Mouse (Mus musculus) hindbrain, embryonic 11.5 days (tissue): ENCODE results near the gene Krit1. TPM values are rescaled to one million over a fixed set of nuclear protein-coding genes. Genes with fewer than 3 reads are reported as not detected.
"Not testable (repeated sequence)": the region's sequence is repeated elsewhere in the genome, so short reads cannot be mapped to it uniquely, and the experiment has no call there.

ENCODE experiments used
- ATAC-seq: fragments of 200-750 bp; cut with Nextera tagmentation; 2 replicates; pipeline ENCODE4 v1.8.0; 2017; ENCODE audit warnings: mild to moderate bottlenecking, moderate TSS enrichment, moderate library complexity; ENCODE audit not compliant: low FRiP score
- DNase-seq: peaks from one replicate; pipeline ENCODE4 v3.0.0-alpha.2; 2015; ENCODE audit warnings: low spot score
- H3K27ac ChIP-seq: fragments of 300-500 bp; sonication (generic); 2 replicates; pipeline ENCODE4 v1.5.1; 2014; ENCODE audit warnings: mild to moderate bottlenecking, low read depth, low read length
- H3K27me3 ChIP-seq: fragments of 300-500 bp; sonication (generic); 2 replicates; pipeline ENCODE4 v1.6.1; 2014; ENCODE audit warnings: mild to moderate bottlenecking, low read length, moderate library complexity, mixed read lengths; ENCODE audit not compliant: control insufficient read depth, insufficient read depth
- H3K36me3 ChIP-seq: fragments of 300-500 bp; sonication (generic); 2 replicates; pipeline ENCODE4 v1.6.1; 2014; ENCODE audit warnings: mild to moderate bottlenecking, low read length, moderate library complexity, mixed read lengths; ENCODE audit not compliant: control insufficient read depth, insufficient read depth
- H3K4me1 ChIP-seq: fragments of 300-500 bp; sonication (generic); replicated peaks from 2 replicates; pipeline ENCODE4 v1.6.1; 2014; ENCODE audit warnings: low read length, mixed read lengths; ENCODE audit not compliant: control insufficient read depth, insufficient read depth
- H3K4me2 ChIP-seq: fragments of 300-500 bp; sonication (generic); replicated peaks from 2 replicates; pipeline ENCODE4 v1.6.1; 2014; ENCODE audit warnings: mild to moderate bottlenecking, low read depth, low read length
- H3K4me3 ChIP-seq: fragments of 300-500 bp; sonication (generic); 2 replicates; pipeline ENCODE4 v1.5.1; 2014; ENCODE audit warnings: low read depth, low read length
- H3K9ac ChIP-seq: fragments of 300-500 bp; sonication (generic); 2 replicates; pipeline ENCODE4 v1.6.1; 2014; ENCODE audit warnings: low read depth, low read length
- H3K9me3 ChIP-seq: fragments of 300-500 bp; sonication (generic); 2 replicates; pipeline ENCODE4 v1.6.1; 2016; ENCODE audit warnings: low read length; ENCODE audit not compliant: control insufficient read depth
- WGBS: fragments of 180-500 bp; shearing (Covaris S2); extraction: QIAGEN DNeasy Blood & Tissue Kit; methylation state at CpG from one replicate; pipeline ENCODE4 v1.1.7; 2014; 5-methylcytosine and 5-hydroxymethylcytosine counted together
- polyA plus RNA-seq: library from polyadenylated mRNA; unstranded; fragments of >200 nt; fragmentation: Nextera tagmentation; extraction: Ambion mirVana; gene quantifications from 2 replicates; pipeline ENCODE4 v1.2.1, GENCODE M21; 2014

Krit1 gene
- polyA plus RNA-seq, 1 experiment from 2014 or later = 71.5 TPM

- not testable (repeated sequence) for H3K4me1 ChIP-seq, ATAC-seq, H3K4me2 ChIP-seq, H3K36me3 ChIP-seq, H3K4me3 ChIP-seq, H3K9me3 ChIP-seq, H3K27me3 ChIP-seq, H3K27ac ChIP-seq, H3K9ac ChIP-seq, DNase-seq
- 98% methylated on average over 2 of the region's 2 CpGs for WGBS
Measured at GRCm38 (mm10) chr5:3797101-3797500, 5.9 kb upstream of the Krit1 start.

- not testable (repeated sequence) for ATAC-seq
Measured at GRCm38 (mm10) chr5:3798656-3799055, 4.3 kb upstream of the Krit1 start.

DNA sequence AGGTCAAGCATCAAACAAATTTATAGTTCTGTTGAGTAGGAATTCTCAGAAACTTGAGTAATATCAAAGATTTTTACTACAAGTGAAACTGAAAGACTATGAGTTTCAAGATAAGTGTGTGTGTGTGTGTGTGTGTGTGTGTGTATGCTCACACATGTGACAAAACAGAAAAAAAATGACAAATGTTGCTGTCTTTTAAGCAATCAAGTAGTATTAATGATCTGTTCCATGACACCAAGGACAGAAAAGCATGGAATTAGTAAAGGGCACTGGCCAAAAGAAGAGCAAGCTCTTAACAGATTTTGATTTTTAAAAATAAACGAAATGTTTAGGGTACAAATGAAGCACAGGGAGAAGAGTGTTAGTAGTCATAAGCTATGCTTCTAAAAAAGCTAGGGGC is 2.9 kb upstream of the Krit1 start:
- no peak overlapping the region for H3K27ac ChIP-seq
- H3K9me3 ChIP-seq = no peaks in the 10 kb centered on the region
- ATAC-seq (no peak), DNase-seq (no peak)
- WGBS = 91% methylated on average over 1 of the region's 1 CpGs
- H3K4me2 ChIP-seq = no peak overlapping the region
- H3K27me3 ChIP-seq = no peaks in the 10 kb centered on the region
- no peak overlapping the region for H3K9ac ChIP-seq
- no peak overlapping the region for H3K4me3 ChIP-seq
- H3K4me1 ChIP-seq = no peaks in the 10 kb centered on the region; the same call in 1 of the 2 replicates
- H3K36me3 ChIP-seq = no peaks in the 10 kb centered on the region

More at GRCm38 (mm10) chr5:3798656-3799055, 4.3 kb upstream of the Krit1 start:
- not testable (repeated sequence) for H3K4me1 ChIP-seq, H3K4me2 ChIP-seq, DNase-seq, H3K36me3 ChIP-seq, H3K9ac ChIP-seq, H3K4me3 ChIP-seq, H3K9me3 ChIP-seq, H3K27me3 ChIP-seq, H3K27ac ChIP-seq

- no peak for DNase-seq
- no peaks in the 10 kb centered on the region for H3K27me3 ChIP-seq
- no peak overlapping the region for H3K9ac ChIP-seq
- WGBS = 89% methylated on average over 4 of the region's 4 CpGs
- H3K4me1 ChIP-seq = no peaks in the 10 kb centered on the region; the same call in 1 of the 2 replicates
- no peak overlapping the region for H3K4me3 ChIP-seq
- no peaks in the 10 kb centered on the region for H3K36me3 ChIP-seq
- no peak overlapping the region for H3K4me2 ChIP-seq
- H3K27ac ChIP-seq = no peak overlapping the region
- no peaks in the 10 kb centered on the region for H3K9me3 ChIP-seq
- ATAC-seq = no peak
Measured at GRCm38 (mm10) chr5:3800881-3801280, 2.1 kb upstream of the Krit1 start.

- no peak for DNase-seq
- Histone ChIP-seq H3K4me2 (peak overlapping the region; percentile 64), H3K27me3 (no peaks in the 10 kb centered on the region), H3K9me3 (no peaks in the 10 kb centered on the region), H3K36me3 (no peaks in the 10 kb centered on the region), H3K4me3 (peak overlapping the region; percentile 79), H3K4me1 (no peaks in the 10 kb centered on the region; the same call in 1 of the 2 replicates), H3K27ac (peak overlapping the region; percentile 88; the same call in 1 of the 2 replicates), H3K9ac (peak overlapping the region; percentile 83)
- whole genome bisulfite sequencing = 8% methylated on average over 18 of the region's 18 CpGs
- ATAC-seq = no peak
Measured at GRCm38 (mm10) chr5:3801672-3802432, 1.1 kb upstream of the Krit1 start.

DNA sequence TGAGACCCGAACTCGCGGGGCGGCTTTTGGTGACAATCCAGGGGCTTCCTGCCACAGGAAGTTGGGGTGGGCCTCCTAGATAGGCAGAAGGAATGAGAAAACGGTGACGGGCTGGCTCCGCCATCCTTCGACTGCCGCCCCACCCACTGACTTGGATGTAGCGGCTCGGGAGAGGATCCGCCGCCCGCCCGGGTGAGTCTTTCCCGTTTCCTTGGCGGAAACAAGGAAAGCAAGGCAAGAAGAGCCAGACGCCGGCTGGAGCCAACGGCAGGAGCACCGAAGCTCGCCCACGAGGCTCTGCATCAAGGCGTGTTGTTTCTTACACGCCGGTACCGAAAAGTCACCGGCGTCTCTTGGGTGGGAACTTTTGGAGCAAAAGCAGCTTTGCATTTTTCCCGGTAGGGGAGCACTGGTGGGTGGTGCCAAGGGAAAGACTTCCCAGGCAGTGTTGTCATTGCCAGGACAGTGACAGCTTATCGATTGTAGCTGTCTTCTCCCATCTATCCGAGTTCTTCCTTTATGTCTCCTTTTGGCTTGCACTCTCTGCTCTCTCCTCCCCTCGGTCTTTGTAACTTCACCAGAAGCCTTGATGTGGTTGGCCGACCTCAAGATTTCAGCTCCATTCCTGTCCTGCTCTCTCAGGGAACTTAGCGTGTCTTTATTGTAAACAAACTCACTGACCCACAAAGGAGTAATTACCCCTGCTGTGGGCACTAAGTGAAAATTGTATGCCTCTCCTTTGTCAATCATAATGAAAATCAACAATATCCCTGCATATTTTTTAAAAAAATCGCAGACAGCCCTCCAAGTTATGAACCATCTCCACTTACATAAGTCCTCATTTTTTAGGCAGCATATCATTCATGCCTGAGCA is 545 bp downstream of the Krit1 start:
- Histone ChIP-seq H3K9ac (peak overlapping the region; percentile 83), H3K4me2 (peak overlapping the region; percentile 64), H3K4me3 (peak overlapping the region; percentile 79), H3K9me3 (no peaks in the 10 kb centered on the region), H3K27me3 (no peaks in the 10 kb centered on the region), H3K4me1 (no peaks in the 10 kb centered on the region; the same call in 1 of the 2 replicates), H3K36me3 (no peaks in the 10 kb centered on the region), H3K27ac (peak overlapping the region; percentile 88)
- ATAC-seq (peak; percentile 78), DNase-seq (peak; percentile 55)
- under 1% methylated on average over 36 of the region's 36 CpGs for WGBS

DNA sequence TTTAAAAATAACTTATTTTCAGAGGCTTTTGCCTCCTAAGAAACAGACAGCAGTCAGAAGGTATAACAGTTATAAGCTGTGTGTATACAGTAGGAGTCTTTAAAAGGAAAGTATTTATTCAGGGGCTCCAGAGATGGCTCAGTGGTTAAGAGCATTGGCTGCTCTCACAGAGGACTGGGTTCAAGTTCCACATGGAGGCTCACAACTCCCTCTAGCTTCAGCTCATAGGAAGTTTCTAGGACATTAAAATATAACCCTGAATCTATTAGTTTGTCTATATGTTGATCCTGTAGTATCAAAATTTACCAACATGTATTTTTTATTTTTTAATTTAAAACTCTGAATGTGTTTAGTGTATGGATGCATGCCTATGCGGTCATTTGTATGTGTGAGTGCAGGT is 5.5 kb downstream of the Krit1 start:
- no peaks in the 10 kb centered on the region for H3K9me3 ChIP-seq
- no peaks in the 10 kb centered on the region for H3K36me3 ChIP-seq
- H3K27me3 ChIP-seq = no peaks in the 10 kb centered on the region
- 96% methylated on average over 1 of the region's 1 CpGs for WGBS
- no peaks in the 10 kb centered on the region for H3K4me1 ChIP-seq
- ATAC-seq (no peak), DNase-seq (no peak)
- H3K4me2 ChIP-seq = no peak overlapping the region
- no peak overlapping the region for H3K4me3 ChIP-seq
- H3K27ac ChIP-seq = no peak overlapping the region
- H3K9ac ChIP-seq = no peak overlapping the region

GRCm38 (mm10) chr5:3834107-3834506 is 31.1 kb downstream of the Krit1 start:
- DNase-seq = no peak
- 0 out of 2 replicates have a peak, but pooled peaks cover 7% of the 10 kb centered on the region for H3K36me3 ChIP-seq
- H3K27me3 ChIP-seq = no peaks in the 10 kb centered on the region
- H3K4me1 ChIP-seq = no peaks in the 10 kb centered on the region
- no peaks in the 10 kb centered on the region for H3K9me3 ChIP-seq
- 88% methylated on average over 1 of the region's 1 CpGs for WGBS
- no peak overlapping the region for H3K9ac ChIP-seq
- H3K4me3 ChIP-seq = no peak overlapping the region
- H3K27ac ChIP-seq = no peak overlapping the region
- H3K4me2 ChIP-seq = no peak overlapping the region
- no peak for ATAC-seq
